Mouse (Mus musculus): ENCODE measurements around the gene Fbxo39. TPM values are rescaled to one million over a fixed set of nuclear protein-coding genes. Genes with fewer than 3 reads are reported as not detected.

Fbxo39 gene
- polyA plus RNA-seq, 1 experiment from 2014 or later: not detected

GRCm38 (mm10) chr11:72293116-72293515, 21.1 kb upstream of the Fbxo39 start:
- H3K4me3 ChIP-seq (ENCODE audit: control insufficient read depth in 1 of 2, insufficient read depth in 1 of 2, low read depth in 1 of 2, low read length in 2 of 2): no peak overlapping the region
- H3K27ac ChIP-seq (replicated peaks in 1 of 2; ENCODE audit: control insufficient read depth in 1 of 2, insufficient read depth in 1 of 2, low read depth in 2 of 2, low read length in 2 of 2): no peak overlapping the region
- no peaks in the 10 kb centered on the region for H3K4me1 ChIP-seq (ENCODE audit: control insufficient read depth in 2 of 2, insufficient read depth in 2 of 2, low read length in 2 of 2)
- 72% methylated on average over 2 of the region's 2 CpGs for WGBS
- H3K27me3 ChIP-seq (ENCODE audit: control insufficient read depth, insufficient read depth, low read length): no peaks in the 10 kb centered on the region
- H3K4me2 ChIP-seq (ENCODE audit: low read length): no peak overlapping the region
- no peak overlapping the region for H3K9ac ChIP-seq (ENCODE audit: low read length)
- no peaks in the 10 kb centered on the region for H3K36me3 ChIP-seq (ENCODE audit: control insufficient read depth, insufficient read depth, low read length)
- no peak for ATAC-seq (ENCODE audit: insufficient number of reproducible peaks, insufficient read depth, low FRiP score, low read depth)
- H3K9me3 ChIP-seq (ENCODE audit: control insufficient read depth, low read length): no peaks in the 10 kb centered on the region

GRCm38 (mm10) chr11:72301334-72301733, 12.9 kb upstream of the Fbxo39 start, which contains the start of gene Xaf1:
TSS of gene Xaf1 (plus strand) at chr11:72301629.
- WGBS: 13% methylated on average over 6 of the region's 6 CpGs
- H3K4me3 ChIP-seq (ENCODE audit: control insufficient read depth in 1 of 2, insufficient read depth in 1 of 2, low read depth in 1 of 2, low read length in 2 of 2): peak within 1 kb of the TSS; percentile 20 to 31
- no peaks in the 10 kb centered on the region for H3K36me3 ChIP-seq (ENCODE audit: control insufficient read depth, insufficient read depth, low read length)
- H3K27me3 ChIP-seq (ENCODE audit: control insufficient read depth, insufficient read depth, low read length): no peaks in the 10 kb centered on the region
- no peaks in the 10 kb centered on the region for H3K9me3 ChIP-seq (ENCODE audit: control insufficient read depth, low read length)
- H3K27ac ChIP-seq (replicated peaks in 1 of 2; ENCODE audit: control insufficient read depth in 1 of 2, insufficient read depth in 1 of 2, low read depth in 2 of 2, low read length in 2 of 2): peak within 1 kb of the TSS; percentile 61 to 67
- peak within 1 kb of the TSS; percentile 62 for H3K4me2 ChIP-seq (ENCODE audit: low read length)
- H3K4me1 ChIP-seq (ENCODE audit: control insufficient read depth in 2 of 2, insufficient read depth in 2 of 2, low read length in 2 of 2): peaks cover 4 to 11% of the 10 kb centered on the region in 2 experiments; a peak in 2 of 4 replicates
- ATAC-seq (ENCODE audit: insufficient number of reproducible peaks, insufficient read depth, low FRiP score, low read depth): peak; percentile 68
- peak within 1 kb of the TSS; percentile 45 for H3K9ac ChIP-seq (ENCODE audit: low read length)

GRCm38 (mm10) chr11:72302230-72302629, 12.0 kb upstream of the Fbxo39 start:
- Histone ChIP-seq H3K27me3 (ENCODE audit: control insufficient read depth, insufficient read depth, low read length) (no peaks in the 10 kb centered on the region), H3K9ac (ENCODE audit: low read length) (no peak overlapping the region), H3K27ac (replicated peaks in 1 of 2; ENCODE audit: control insufficient read depth in 1 of 2, insufficient read depth in 1 of 2, low read depth in 2 of 2, low read length in 2 of 2) (peak overlapping the region; percentile 61 to 67; a peak in 2 of 4 replicates), H3K36me3 (ENCODE audit: control insufficient read depth, insufficient read depth, low read length) (no peaks in the 10 kb centered on the region), H3K4me2 (ENCODE audit: low read length) (peak overlapping the region; percentile 62), H3K9me3 (ENCODE audit: control insufficient read depth, low read length) (no peaks in the 10 kb centered on the region), H3K4me1 (ENCODE audit: control insufficient read depth in 2 of 2, insufficient read depth in 2 of 2, low read length in 2 of 2) (peaks cover 4 to 11% of the 10 kb centered on the region in 2 experiments; a peak in 2 of 4 replicates), H3K4me3 (ENCODE audit: control insufficient read depth in 1 of 2, insufficient read depth in 1 of 2, low read depth in 1 of 2, low read length in 2 of 2) (peak overlapping the region; percentile 20 to 31; a peak in 3 of 4 replicates)
- WGBS: 69% methylated on average over 7 of the region's 7 CpGs
- no peak for ATAC-seq (ENCODE audit: insufficient number of reproducible peaks, insufficient read depth, low FRiP score, low read depth)

- H3K4me2 ChIP-seq (ENCODE audit: low read length): no peak overlapping the region
- H3K4me1 ChIP-seq (ENCODE audit: control insufficient read depth in 2 of 2, insufficient read depth in 2 of 2, low read length in 2 of 2): peaks cover 5 to 6% of the 10 kb centered on the region in 2 experiments; a peak in 3 of 4 replicates
- H3K27me3 ChIP-seq (ENCODE audit: control insufficient read depth, insufficient read depth, low read length): 0 out of 2 replicates have a peak, but pooled peaks cover 2% of the 10 kb centered on the region
- no peak for ATAC-seq (ENCODE audit: insufficient number of reproducible peaks, insufficient read depth, low FRiP score, low read depth)
- H3K36me3 ChIP-seq (ENCODE audit: control insufficient read depth, insufficient read depth, low read length): no peaks in the 10 kb centered on the region
- no peak overlapping the region for H3K27ac ChIP-seq (replicated peaks in 1 of 2; ENCODE audit: control insufficient read depth in 1 of 2, insufficient read depth in 1 of 2, low read depth in 2 of 2, low read length in 2 of 2)
- H3K4me3 ChIP-seq (ENCODE audit: control insufficient read depth in 1 of 2, insufficient read depth in 1 of 2, low read depth in 1 of 2, low read length in 2 of 2): no peak overlapping the region
- H3K9ac ChIP-seq (ENCODE audit: low read length): no peak overlapping the region
- no peaks in the 10 kb centered on the region for H3K9me3 ChIP-seq (ENCODE audit: control insufficient read depth, low read length)
- 77% methylated on average over 5 of the region's 5 CpGs for WGBS
These were observed 6.8 kb upstream of the Fbxo39 start for GRCm38 (mm10) chr11:72307461-72307860.

GRCm38 (mm10) chr11:72308982-72309381, 5.3 kb upstream of the Fbxo39 start:
- Histone ChIP-seq H3K4me2 (ENCODE audit: low read length) (no peak overlapping the region), H3K9me3 (ENCODE audit: control insufficient read depth, low read length) (no peaks in the 10 kb centered on the region), H3K4me1 (ENCODE audit: control insufficient read depth in 2 of 2, insufficient read depth in 2 of 2, low read length in 2 of 2) (peaks cover 5 to 6% of the 10 kb centered on the region in 2 experiments; a peak in 3 of 4 replicates), H3K27me3 (ENCODE audit: control insufficient read depth, insufficient read depth, low read length) (peaks cover 10% of the 10 kb centered on the region), H3K9ac (ENCODE audit: low read length) (no peak overlapping the region), H3K4me3 (ENCODE audit: control insufficient read depth in 1 of 2, insufficient read depth in 1 of 2, low read depth in 1 of 2, low read length in 2 of 2) (no peak overlapping the region), H3K36me3 (ENCODE audit: control insufficient read depth, insufficient read depth, low read length) (no peaks in the 10 kb centered on the region), H3K27ac (replicated peaks in 1 of 2; ENCODE audit: control insufficient read depth in 1 of 2, insufficient read depth in 1 of 2, low read depth in 2 of 2, low read length in 2 of 2) (no peak overlapping the region)
- 9% methylated on average over 2 of the region's 2 CpGs for WGBS
- 0 out of 2 replicates have a peak, but pooled peaks have one; percentile 54 for ATAC-seq (ENCODE audit: insufficient number of reproducible peaks, insufficient read depth, low FRiP score, low read depth)

- H3K9me3 ChIP-seq (ENCODE audit: control insufficient read depth, low read length): no peaks in the 10 kb centered on the region
- H3K4me2 ChIP-seq (ENCODE audit: low read length): no peak overlapping the region
- H3K4me1 ChIP-seq (ENCODE audit: control insufficient read depth in 2 of 2, insufficient read depth in 2 of 2, low read length in 2 of 2): peaks cover 6 to 8% of the 10 kb centered on the region in 2 experiments; a peak in 3 of 4 replicates
- no peak overlapping the region for H3K27ac ChIP-seq (replicated peaks in 1 of 2; ENCODE audit: control insufficient read depth in 1 of 2, insufficient read depth in 1 of 2, low read depth in 2 of 2, low read length in 2 of 2)
- H3K9ac ChIP-seq (ENCODE audit: low read length): no peak overlapping the region
- 62% methylated on average over 4 of the region's 4 CpGs for WGBS
- no peak for ATAC-seq (ENCODE audit: insufficient number of reproducible peaks, insufficient read depth, low FRiP score, low read depth)
- H3K36me3 ChIP-seq (ENCODE audit: control insufficient read depth, insufficient read depth, low read length): no peaks in the 10 kb centered on the region
- peaks cover 25% of the 10 kb centered on the region for H3K27me3 ChIP-seq (ENCODE audit: control insufficient read depth, insufficient read depth, low read length)
- no peak overlapping the region for H3K4me3 ChIP-seq (ENCODE audit: control insufficient read depth in 1 of 2, insufficient read depth in 1 of 2, low read depth in 1 of 2, low read length in 2 of 2)
These were observed 3.8 kb upstream of the Fbxo39 start for GRCm38 (mm10) chr11:72310491-72310890.

GRCm38 (mm10) chr11:72311355-72312001, 2.8 kb upstream of the Fbxo39 start:
- WGBS: 77% methylated on average over 10 of the region's 10 CpGs
- peaks cover 6 to 8% of the 10 kb centered on the region in 2 experiments; a peak in 3 of 4 replicates for H3K4me1 ChIP-seq (ENCODE audit: control insufficient read depth in 2 of 2, insufficient read depth in 2 of 2, low read length in 2 of 2)
- peaks cover 32% of the 10 kb centered on the region for H3K27me3 ChIP-seq (ENCODE audit: control insufficient read depth, insufficient read depth, low read length)
- H3K9ac ChIP-seq (ENCODE audit: low read length): no peak overlapping the region
- no peaks in the 10 kb centered on the region for H3K36me3 ChIP-seq (ENCODE audit: control insufficient read depth, insufficient read depth, low read length)
- H3K4me3 ChIP-seq (ENCODE audit: control insufficient read depth in 1 of 2, insufficient read depth in 1 of 2, low read depth in 1 of 2, low read length in 2 of 2): no peak overlapping the region
- H3K27ac ChIP-seq (replicated peaks in 1 of 2; ENCODE audit: control insufficient read depth in 1 of 2, insufficient read depth in 1 of 2, low read depth in 2 of 2, low read length in 2 of 2): no peak overlapping the region
- H3K9me3 ChIP-seq (ENCODE audit: control insufficient read depth, low read length): no peaks in the 10 kb centered on the region
- no peak overlapping the region for H3K4me2 ChIP-seq (ENCODE audit: low read length)
- no peak for ATAC-seq (ENCODE audit: insufficient number of reproducible peaks, insufficient read depth, low FRiP score, low read depth)

Data from heart, embryonic 14.5 days (tissue).